Mouse (Mus musculus): ENCODE measurements at regions not wholly inside any gene's neighbourhood (a gene's known extent, or its start where the extent isn't known, plus 50 kb on each side); places are given as distances from the start of the nearest gene placed in this dataset.

- TF ChIP-seq POLR2A (IDR thresholded peaks at IDR 0.05; ENCODE audit: low read depth, low read length) (no peak), CTCF (IDR thresholded peaks at IDR 0.05; ENCODE audit: extremely low read depth, insufficient read depth, insufficient read length, insufficient replicate concordance) (no peak)
Observed at GRCm38 (mm10) chr3:41452020-41452715, 103.4 kb upstream of the Jade1 start.
